Mouse (Mus musculus) lung, embryonic 15.5 days (tissue): ENCODE measurements at regions not wholly inside any gene's neighbourhood (a gene's known extent, or its start where the extent isn't known, plus 50 kb on each side); places are given as distances from the start of the nearest gene placed in this dataset.

Source experiments
- ATAC-seq: fragments of 200-750 bp; cut with Nextera tagmentation; 2 replicates; pipeline ENCODE4 v1.8.0; 2017; ENCODE audit warnings: moderate number of reproducible peaks, borderline replicate concordance; ENCODE audit not compliant: low FRiP score, low TSS enrichment; ENCODE audit errors: extremely low read depth
- H3K27ac ChIP-seq: fragments of 300-500 bp; sonication (generic); 2 replicates; pipeline ENCODE4 v1.5.1; 2015; ENCODE audit warnings: moderate library complexity, mild to moderate bottlenecking, inconsistent platforms
- H3K27me3 ChIP-seq: fragments of 300-500 bp; sonication (generic); 2 replicates; pipeline ENCODE4 v1.6.1; 2015; ENCODE audit warnings: inconsistent platforms
- H3K36me3 ChIP-seq: fragments of 300-500 bp; sonication (generic); 2 replicates; pipeline ENCODE4 v1.6.1; 2015; ENCODE audit warnings: inconsistent platforms
- H3K4me1 ChIP-seq: fragments of 300-500 bp; sonication (generic); 2 replicates; pipeline ENCODE4 v1.6.1; 2015; ENCODE audit warnings: inconsistent platforms
- H3K4me2 ChIP-seq: fragments of 300-500 bp; sonication (generic); 2 replicates; pipeline ENCODE4 v1.6.1; 2015; ENCODE audit warnings: inconsistent platforms, mild to moderate bottlenecking, moderate library complexity
- H3K4me3 ChIP-seq: fragments of 300-500 bp; sonication (generic); 2 replicates; pipeline ENCODE4 v1.5.1; 2015; ENCODE audit warnings: mild to moderate bottlenecking, inconsistent platforms
- H3K9ac ChIP-seq: fragments of 300-500 bp; sonication (generic); 2 replicates; pipeline ENCODE4 v1.6.1; 2015; ENCODE audit warnings: inconsistent platforms
- H3K9me3 ChIP-seq: fragments of 300-500 bp; sonication (generic); 2 replicates; pipeline ENCODE4 v1.6.1; 2016; ENCODE audit warnings: inconsistent platforms
- WGBS: fragments of 180-500 bp; shearing (Covaris S2); methylation state at CpG from one replicate; pipeline ENCODE4 v1.1.7; 2015; 5-methylcytosine and 5-hydroxymethylcytosine counted together

GRCm38 (mm10) chr14:68973636-68974101, 320.4 kb downstream of the Synb start:
- Histone ChIP-seq H3K27me3 (no peaks in the 10 kb centered on the region), H3K9ac (no peak overlapping the region), H3K4me1 (peaks cover 5% of the 10 kb centered on the region; the same call in 1 of the 2 replicates), H3K27ac (no peak overlapping the region), H3K36me3 (no peaks in the 10 kb centered on the region), H3K4me3 (no peak overlapping the region), H3K4me2 (no peak overlapping the region), H3K9me3 (no peaks in the 10 kb centered on the region)
- no peak for ATAC-seq
- 43% methylated on average over 8 of the region's 8 CpGs for WGBS

- H3K4me2 ChIP-seq: no peak overlapping the region
- H3K27me3 ChIP-seq: no peaks in the 10 kb centered on the region
- no peak overlapping the region for H3K9ac ChIP-seq
- H3K36me3 ChIP-seq: no peaks in the 10 kb centered on the region
- no peaks in the 10 kb centered on the region for H3K4me1 ChIP-seq
- no peak overlapping the region for H3K4me3 ChIP-seq
- H3K27ac ChIP-seq: no peak overlapping the region
- no peak for ATAC-seq
- 3% methylated on average over 1 of the region's 1 CpGs for WGBS
- no peaks in the 10 kb centered on the region for H3K9me3 ChIP-seq
These were observed 327.3 kb downstream of the Synb start for GRCm38 (mm10) chr14:68966758-68967157.

GRCm38 (mm10) chr14:68954577-68955460, 339.3 kb downstream of the Synb start:
- Histone ChIP-seq H3K4me3 (no peak overlapping the region), H3K4me2 (no peak overlapping the region), H3K36me3 (no peaks in the 10 kb centered on the region), H3K27me3 (no peaks in the 10 kb centered on the region), H3K9ac (no peak overlapping the region), H3K4me1 (no peaks in the 10 kb centered on the region), H3K27ac (no peak overlapping the region), H3K9me3 (no peaks in the 10 kb centered on the region)
- 73% methylated on average over 9 of the region's 9 CpGs for WGBS
- no peak for ATAC-seq

GRCm38 (mm10) chr14:68945906-68946305, 348.2 kb downstream of the Synb start:
- no peak overlapping the region for H3K4me2 ChIP-seq
- 68% methylated on average over 3 of the region's 3 CpGs for WGBS
- no peaks in the 10 kb centered on the region for H3K27me3 ChIP-seq
- H3K4me3 ChIP-seq: no peak overlapping the region
- no peak for ATAC-seq
- H3K9me3 ChIP-seq: no peaks in the 10 kb centered on the region
- no peak overlapping the region for H3K9ac ChIP-seq
- H3K36me3 ChIP-seq: no peaks in the 10 kb centered on the region
- no peaks in the 10 kb centered on the region for H3K4me1 ChIP-seq
- no peak overlapping the region for H3K27ac ChIP-seq

- WGBS: 49% methylated on average over 4 of the region's 4 CpGs
- no peak for ATAC-seq
These were observed 348.7 kb downstream of the Synb start for GRCm38 (mm10) chr14:68945434-68945833.

GRCm38 (mm10) chr14:68941759-68942158, 352.3 kb downstream of the Synb start:
- no peaks in the 10 kb centered on the region for H3K36me3 ChIP-seq
- no peaks in the 10 kb centered on the region for H3K27me3 ChIP-seq
- no peak overlapping the region for H3K4me2 ChIP-seq
- H3K27ac ChIP-seq: no peak overlapping the region
- ATAC-seq: no peak
- no peak overlapping the region for H3K4me3 ChIP-seq
- 81% methylated on average over 2 of the region's 2 CpGs for WGBS
- no peaks in the 10 kb centered on the region for H3K4me1 ChIP-seq
- H3K9ac ChIP-seq: no peak overlapping the region
- H3K9me3 ChIP-seq: no peaks in the 10 kb centered on the region; the same call in 1 of the 2 replicates

More at GRCm38 (mm10) chr14:68945434-68945833, 348.7 kb downstream of the Synb start:
- Histone ChIP-seq H3K36me3 (no peaks in the 10 kb centered on the region), H3K27ac (no peak overlapping the region), H3K9me3 (no peaks in the 10 kb centered on the region), H3K9ac (no peak overlapping the region), H3K4me1 (no peaks in the 10 kb centered on the region), H3K4me2 (no peak overlapping the region), H3K4me3 (no peak overlapping the region), H3K27me3 (no peaks in the 10 kb centered on the region)

GRCm38 (mm10) chr14:68941132-68941690, 352.9 kb downstream of the Synb start:
- no peaks in the 10 kb centered on the region for H3K27me3 ChIP-seq
- no peaks in the 10 kb centered on the region for H3K4me1 ChIP-seq
- no peak overlapping the region for H3K9ac ChIP-seq
- no peaks in the 10 kb centered on the region; the same call in 1 of the 2 replicates for H3K9me3 ChIP-seq
- no peak overlapping the region for H3K4me3 ChIP-seq
- 48% methylated on average over 7 of the region's 7 CpGs for WGBS
- H3K36me3 ChIP-seq: no peaks in the 10 kb centered on the region
- H3K27ac ChIP-seq: no peak overlapping the region
- no peak overlapping the region for H3K4me2 ChIP-seq
- no peak for ATAC-seq

GRCm38 (mm10) chr14:68935303-68935662, 358.8 kb downstream of the Synb start:
- H3K9ac ChIP-seq: no peak overlapping the region
- WGBS: 58% methylated on average over 6 of the region's 6 CpGs
- H3K9me3 ChIP-seq: no peaks in the 10 kb centered on the region; the same call in 1 of the 2 replicates
- no peak for ATAC-seq
- H3K27me3 ChIP-seq: no peaks in the 10 kb centered on the region
- no peak overlapping the region for H3K4me2 ChIP-seq
- H3K4me1 ChIP-seq: 0 out of 2 replicates have a peak, but pooled peaks cover 11% of the 10 kb centered on the region
- H3K27ac ChIP-seq: no peak overlapping the region
- H3K36me3 ChIP-seq: no peaks in the 10 kb centered on the region
- H3K4me3 ChIP-seq: no peak overlapping the region

GRCm38 (mm10) chr14:68934611-68935302, 359.3 kb downstream of the Synb start:
- H3K9me3 ChIP-seq: no peaks in the 10 kb centered on the region; the same call in 1 of the 2 replicates
- H3K4me3 ChIP-seq: no peak overlapping the region
- no peak overlapping the region; the same call in 1 of the 2 replicates for H3K4me2 ChIP-seq
- no peak overlapping the region for H3K9ac ChIP-seq
- 0 out of 2 replicates have a peak, but pooled peaks cover 11% of the 10 kb centered on the region for H3K4me1 ChIP-seq
- 19% methylated on average over 12 of the region's 12 CpGs for WGBS
- H3K27me3 ChIP-seq: no peaks in the 10 kb centered on the region
- H3K36me3 ChIP-seq: no peaks in the 10 kb centered on the region
- ATAC-seq: peak; percentile 70; the same call in 1 of the 2 replicates
- no peak overlapping the region for H3K27ac ChIP-seq

- Histone ChIP-seq H3K4me3 (no peak overlapping the region), H3K9me3 (no peaks in the 10 kb centered on the region), H3K27ac (no peak overlapping the region), H3K4me1 (no peaks in the 10 kb centered on the region), H3K27me3 (no peaks in the 10 kb centered on the region), H3K36me3 (no peaks in the 10 kb centered on the region), H3K4me2 (no peak overlapping the region), H3K9ac (no peak overlapping the region)
- no peak for ATAC-seq
- 27% methylated on average over 4 of the region's 4 CpGs for WGBS
These were observed 366.3 kb downstream of the Synb start for GRCm38 (mm10) chr14:68927814-68928213.

- no peak for ATAC-seq
- no peak overlapping the region for H3K9ac ChIP-seq
- 7% methylated on average over 2 of the region's 2 CpGs for WGBS
- no peak overlapping the region for H3K27ac ChIP-seq
- H3K36me3 ChIP-seq: no peaks in the 10 kb centered on the region
- no peaks in the 10 kb centered on the region for H3K9me3 ChIP-seq
- no peaks in the 10 kb centered on the region for H3K27me3 ChIP-seq
- no peak overlapping the region for H3K4me2 ChIP-seq
- H3K4me3 ChIP-seq: no peak overlapping the region
- no peaks in the 10 kb centered on the region for H3K4me1 ChIP-seq
These were observed 371.0 kb downstream of the Synb start for GRCm38 (mm10) chr14:68923054-68923453.

- no peak for ATAC-seq
- Histone ChIP-seq H3K27ac (no peak overlapping the region), H3K4me3 (no peak overlapping the region), H3K9ac (no peak overlapping the region), H3K27me3 (no peaks in the 10 kb centered on the region), H3K36me3 (no peaks in the 10 kb centered on the region), H3K4me2 (no peak overlapping the region), H3K4me1 (no peaks in the 10 kb centered on the region), H3K9me3 (no peaks in the 10 kb centered on the region)
- WGBS: 39% methylated on average over 2 of the region's 2 CpGs
These were observed 372.1 kb downstream of the Synb start for GRCm38 (mm10) chr14:68922035-68922434.
